Mouse (Mus musculus) heart, embryonic 16.5 days (tissue): ENCODE measurements around the gene Gm49393. TPM values are rescaled to one million over a fixed set of nuclear protein-coding genes. Genes with fewer than 3 reads are reported as not detected.
A peak's percentile ranks its signal among the peaks of the same experiment; 100 is the strongest.

Experiments used
- ATAC-seq: fragments of 200-750 bp; cut with Nextera tagmentation; replicated peaks from 2 replicates; pipeline ENCODE4 v1.8.0; 2017; ENCODE audit warnings: moderate number of reproducible peaks; ENCODE audit not compliant: insufficient read depth, low FRiP score; ENCODE audit errors: extremely low read depth
- H3K27ac ChIP-seq: fragments of 300-500 bp; sonication (generic); 2 replicates; pipeline ENCODE4 v1.5.1; 2014; ENCODE audit warnings: mild to moderate bottlenecking, low read length, control low read depth, moderate library complexity
- H3K27me3 ChIP-seq: fragments of 300-500 bp; sonication (generic); 2 replicates; pipeline ENCODE4 v1.6.1; 2014; ENCODE audit warnings: low read length, mixed read lengths; ENCODE audit not compliant: control insufficient read depth, insufficient read depth
- H3K36me3 ChIP-seq: fragments of 300-500 bp; sonication (generic); 2 replicates; pipeline ENCODE4 v1.6.1; 2014; ENCODE audit not compliant: control insufficient read depth, insufficient read depth
- H3K4me1 ChIP-seq: fragments of 300-500 bp; sonication (generic); 2 replicates; pipeline ENCODE4 v1.6.1; 2014; ENCODE audit warnings: low read length, mixed read lengths; ENCODE audit not compliant: control insufficient read depth, insufficient read depth
- H3K4me2 ChIP-seq: fragments of 300-500 bp; sonication (generic); 2 replicates; pipeline ENCODE4 v1.6.1; 2014; ENCODE audit warnings: low read depth, mild to moderate bottlenecking, control low read depth, low read length
- H3K4me3 ChIP-seq: fragments of 300-500 bp; sonication (generic); 2 replicates; pipeline ENCODE4 v1.5.1; 2014; ENCODE audit warnings: mild to moderate bottlenecking, control low read depth, low read length
- H3K9ac ChIP-seq: fragments of 300-500 bp; sonication (generic); 2 replicates; pipeline ENCODE4 v1.6.1; 2014; ENCODE audit warnings: low read length, control low read depth
- H3K9me3 ChIP-seq: fragments of 300-500 bp; sonication (generic); replicated peaks from 2 replicates; pipeline ENCODE4 v1.6.1; 2016; ENCODE audit warnings: low read length; ENCODE audit not compliant: control insufficient read depth
- WGBS: fragments of 180-500 bp; shearing (Covaris S2); extraction: QIAGEN DNeasy Blood & Tissue Kit; methylation state at CpG from one replicate; pipeline ENCODE4 v1.1.7; 2014; 5-methylcytosine and 5-hydroxymethylcytosine counted together
- polyA plus RNA-seq: library from polyadenylated mRNA; unstranded; fragments of >200 nt; fragmentation: Nextera tagmentation; extraction: Ambion mirVana; gene quantifications from 2 replicates; pipeline ENCODE4 v1.2.1, GENCODE M21; 2015

Gm49393 gene
- polyA plus RNA-seq, 1 experiment from 2014 or later, result not detected

- Histone ChIP-seq H3K27me3 (no peaks in the 10 kb centered on the region), H3K4me2 (no peak overlapping the region), H3K4me3 (no peak overlapping the region), H3K4me1 (no peaks in the 10 kb centered on the region), H3K9ac (no peak overlapping the region), H3K9me3 (no peaks in the 10 kb centered on the region), H3K27ac (no peak overlapping the region), H3K36me3 (no peaks in the 10 kb centered on the region)
- ATAC-seq, result no peak
These were observed 39.8 kb downstream of the Gm49393 start for GRCm38 (mm10) chr13:60895406-60896160.

GRCm38 (mm10) chr13:60892301-60892700 is 43.1 kb downstream of the Gm49393 start:
- Histone ChIP-seq H3K9ac (no peak overlapping the region), H3K36me3 (no peaks in the 10 kb centered on the region), H3K4me1 (no peaks in the 10 kb centered on the region), H3K27me3 (no peaks in the 10 kb centered on the region), H3K4me3 (no peak overlapping the region), H3K9me3 (no peaks in the 10 kb centered on the region), H3K27ac (no peak overlapping the region), H3K4me2 (no peak overlapping the region)
- no peak for ATAC-seq
- WGBS, result 86% methylated on average over 1 of the region's 1 CpGs

GRCm38 (mm10) chr13:60864281-60864680 is 71.1 kb downstream of the Gm49393 start, which contains the start of gene 4930486L24Rik:
4930486L24Rik (minus strand) TSS chr13:60864475.
- no peaks in the 10 kb centered on the region for H3K27me3 ChIP-seq
- no peak within 1 kb of the TSS for H3K27ac ChIP-seq

GRCm38 (mm10) chr13:60848241-60849120 is 86.9 kb downstream of the Gm49393 start:
- Histone ChIP-seq H3K27me3 (no peaks in the 10 kb centered on the region), H3K4me2 (no peak overlapping the region), H3K4me3 (no peak overlapping the region), H3K36me3 (no peaks in the 10 kb centered on the region), H3K27ac (peak overlapping the region; percentile 41), H3K4me1 (no peaks in the 10 kb centered on the region), H3K9ac (no peak overlapping the region), H3K9me3 (no peaks in the 10 kb centered on the region)
- ATAC-seq, result peak; percentile 79
- WGBS, result 67% methylated on average over 4 of the region's 4 CpGs

More at GRCm38 (mm10) chr13:60864281-60864680, 71.1 kb downstream of the Gm49393 start, which contains the start of gene 4930486L24Rik:
- Histone ChIP-seq H3K9me3 (no peaks in the 10 kb centered on the region), H3K4me2 (no peak within 1 kb of the TSS), H3K4me3 (no peak within 1 kb of the TSS), H3K36me3 (no peaks in the 10 kb centered on the region), H3K9ac (no peak within 1 kb of the TSS), H3K4me1 (no peaks in the 10 kb centered on the region)
- ATAC-seq, result no peak
- WGBS, result 45% methylated on average over 1 of the region's 1 CpGs

- H3K9ac ChIP-seq, result no peak overlapping the region
- H3K36me3 ChIP-seq, result no peaks in the 10 kb centered on the region
- WGBS, result 76% methylated on average over 8 of the region's 8 CpGs
- no peaks in the 10 kb centered on the region for H3K9me3 ChIP-seq
- no peak overlapping the region for H3K4me3 ChIP-seq
- H3K4me2 ChIP-seq, result no peak overlapping the region
- ATAC-seq, result no peak
- no peaks in the 10 kb centered on the region for H3K4me1 ChIP-seq
- H3K27me3 ChIP-seq, result no peaks in the 10 kb centered on the region
- no peak overlapping the region for H3K27ac ChIP-seq
These were observed 92.2 kb downstream of the Gm49393 start for GRCm38 (mm10) chr13:60843153-60843552.

- H3K9ac ChIP-seq, result no peak overlapping the region
- no peak for ATAC-seq
- no peak overlapping the region for H3K4me2 ChIP-seq
- H3K4me3 ChIP-seq, result no peak overlapping the region
- no peaks in the 10 kb centered on the region for H3K27me3 ChIP-seq
- H3K9me3 ChIP-seq, result no peaks in the 10 kb centered on the region
- H3K27ac ChIP-seq, result no peak overlapping the region
- WGBS, result 68% methylated on average over 6 of the region's 6 CpGs
- no peaks in the 10 kb centered on the region for H3K4me1 ChIP-seq
- no peaks in the 10 kb centered on the region for H3K36me3 ChIP-seq
These were observed 92.7 kb downstream of the Gm49393 start for GRCm38 (mm10) chr13:60842703-60843102.

- H3K36me3 ChIP-seq, result no peaks in the 10 kb centered on the region
- no peak for ATAC-seq
- no peak overlapping the region for H3K4me2 ChIP-seq
- WGBS, result 61% methylated on average over 2 of the region's 2 CpGs
- H3K27me3 ChIP-seq, result no peaks in the 10 kb centered on the region
- no peaks in the 10 kb centered on the region for H3K9me3 ChIP-seq
- H3K27ac ChIP-seq, result no peak overlapping the region
- H3K4me1 ChIP-seq, result no peaks in the 10 kb centered on the region
- H3K4me3 ChIP-seq, result no peak overlapping the region
- H3K9ac ChIP-seq, result no peak overlapping the region
These were observed 96.0 kb downstream of the Gm49393 start for GRCm38 (mm10) chr13:60839353-60839902.

- Histone ChIP-seq H3K36me3 (no peaks in the 10 kb centered on the region), H3K4me3 (no peak overlapping the region), H3K27ac (no peak overlapping the region), H3K9me3 (no peaks in the 10 kb centered on the region), H3K9ac (no peak overlapping the region), H3K4me1 (no peaks in the 10 kb centered on the region), H3K27me3 (no peaks in the 10 kb centered on the region), H3K4me2 (no peak overlapping the region)
- ATAC-seq, result no peak; the same call in 1 of the 2 replicates
- 40% methylated on average over 3 of the region's 3 CpGs for WGBS
These were observed 109.3 kb downstream of the Gm49393 start for GRCm38 (mm10) chr13:60826052-60826451.
